Mouse (Mus musculus): ENCODE results near the gene Olfr557.

- TF ChIP-seq CTCF (IDR thresholded peaks at IDR 0.05; ENCODE audit: borderline replicate concordance, insufficient read depth, low read length) (no peak), POLR2A (IDR thresholded peaks at IDR 0.05; ENCODE audit: low read depth, low read length) (no peak)
These were observed 19.5 kb upstream of the Olfr557 start for GRCm38 (mm10) chr7:102676225-102676624.
